Mouse (Mus musculus): ENCODE data around the gene Itpr2.

- TF ChIP-seq CTCF (IDR thresholded peaks at IDR 0.05; ENCODE audit: low read depth) (peak; percentile 88), EP300 (optimal IDR thresholded peaks at IDR 0.05) (no peak)
Observed at GRCm38 (mm10) chr6:146405380-146405779, 96.6 kb downstream of the Itpr2 start.

Measured in stomach, postnatal 0 days (tissue).